8 mouse cellular contexts compared by ENCODE assay signal in the genomic region with DNA sequence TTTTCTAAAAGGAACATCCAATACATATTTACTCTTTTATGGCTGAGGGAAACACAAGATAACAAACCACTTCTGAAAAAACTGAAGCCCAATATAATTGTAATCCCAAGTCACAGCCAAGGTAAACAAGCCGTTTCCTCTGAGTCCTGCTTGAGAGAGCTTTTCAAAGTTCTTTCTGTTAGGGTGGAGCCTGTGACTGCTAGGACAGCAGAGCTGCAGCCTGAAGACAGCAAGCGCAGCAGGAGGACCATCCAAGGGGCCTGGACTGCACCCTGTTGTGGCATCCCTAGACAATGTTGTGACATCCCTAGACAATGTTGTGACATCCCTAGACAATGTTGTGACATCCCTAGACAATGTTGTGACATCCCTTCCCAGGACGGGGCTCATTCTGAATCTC.
DNase-seq lines count a peak whose midpoint lies in the region; ATAC-seq lines count a peak whose summit lies in the region.
"Had no signal": no experiment of that assay in that cellular context is flagged by ENCODE, and none has a peak within 500 bp of the region (broad histone marks: within the 10 kb centered on the region; RNA-seq: fewer than 3 reads in every experiment).

No protein-coding gene starts in this region.

- H3K4me2 ChIP-seq in embryonic facial prominence, embryonic 14.5 days (ENCODE audit: low read depth, low read length), result no peak overlapping the region
- no peak overlapping the region for H3K4me2 ChIP-seq in intestine, embryonic 16.5 days (ENCODE audit: low read depth, low read length)
- no peak overlapping the region for H3K4me2 ChIP-seq in hindbrain, embryonic 16.5 days (ENCODE audit: low read length)
- H3K4me2 ChIP-seq: liver, embryonic 15.5 days had no signal

- WGBS in embryonic facial prominence, embryonic 14.5 days, result 69% methylated on average over 3 of the region's 3 CpGs
- WGBS in intestine, embryonic 16.5 days, result 45% methylated on average over 3 of the region's 3 CpGs
- 80% methylated on average over 3 of the region's 3 CpGs for WGBS in hindbrain, embryonic 16.5 days

- peaks cover 33% of the 10 kb centered on the region for H3K4me1 ChIP-seq in embryonic facial prominence, embryonic 14.5 days (ENCODE audit: control insufficient read depth, insufficient read depth, low read length)
- H3K4me1 ChIP-seq in intestine, embryonic 16.5 days (ENCODE audit: control insufficient read depth, insufficient read depth, low read length), result peaks cover 27% of the 10 kb centered on the region
- peaks cover 4% of the 10 kb centered on the region for H3K4me1 ChIP-seq in hindbrain, embryonic 16.5 days (ENCODE audit: control insufficient read depth, insufficient read depth, low read depth, low read length)

- 0 out of 2 replicates have a peak overlapping the region, but pooled peaks have one; percentile 28 for H3K27ac ChIP-seq in embryonic facial prominence, embryonic 14.5 days (replicated peaks; ENCODE audit: low read depth, low read length)
- H3K27ac ChIP-seq in intestine, embryonic 16.5 days (ENCODE audit: low read length), result 0 out of 2 replicates have a peak overlapping the region, but pooled peaks have one; percentile 33
- H3K27ac ChIP-seq in hindbrain, embryonic 16.5 days (ENCODE audit: low read depth, low read length), result no peak overlapping the region
- H3K27ac ChIP-seq: liver, embryonic 15.5 days had no signal

- H3K27me3 ChIP-seq in embryonic facial prominence, embryonic 14.5 days (replicated peaks; ENCODE audit: control insufficient read depth, insufficient read depth, low read length), result no peaks in the 10 kb centered on the region
- H3K27me3 ChIP-seq in intestine, embryonic 16.5 days (replicated peaks; ENCODE audit: control insufficient read depth, insufficient read depth, low read length), result no peaks in the 10 kb centered on the region
- no peaks in the 10 kb centered on the region for H3K27me3 ChIP-seq in hindbrain, embryonic 16.5 days (replicated peaks; ENCODE audit: control insufficient read depth, insufficient read depth, low read length)
- H3K27me3 ChIP-seq: liver, embryonic 15.5 days had no signal

- H3K9me3 ChIP-seq in embryonic facial prominence, embryonic 14.5 days (ENCODE audit: control insufficient read depth, low read length), result no peaks in the 10 kb centered on the region
- no peaks in the 10 kb centered on the region for H3K9me3 ChIP-seq in intestine, embryonic 16.5 days (ENCODE audit: control insufficient read depth, low read length)
- no peaks in the 10 kb centered on the region for H3K9me3 ChIP-seq in hindbrain, embryonic 16.5 days (ENCODE audit: control insufficient read depth, low read length)
- H3K9me3 ChIP-seq: liver, embryonic 15.5 days had no signal

- no peak overlapping the region for H3K9ac ChIP-seq in embryonic facial prominence, embryonic 14.5 days (ENCODE audit: low read depth, low read length)
- no peak overlapping the region for H3K9ac ChIP-seq in intestine, embryonic 16.5 days (ENCODE audit: low read depth, low read length)
- no peak overlapping the region for H3K9ac ChIP-seq in hindbrain, embryonic 16.5 days (ENCODE audit: low read depth, low read length)
- H3K9ac ChIP-seq: liver, embryonic 15.5 days had no signal

- no peak overlapping the region for H3K4me3 ChIP-seq in embryonic facial prominence, embryonic 14.5 days (ENCODE audit: low read depth, low read length)
- no peak overlapping the region for H3K4me3 ChIP-seq in intestine, embryonic 16.5 days (ENCODE audit: low read length)
- no peak overlapping the region for H3K4me3 ChIP-seq in hindbrain, embryonic 16.5 days (ENCODE audit: low read length)
- H3K4me3 ChIP-seq: liver, embryonic 15.5 days had no signal

- H3K36me3 ChIP-seq in embryonic facial prominence, embryonic 14.5 days (ENCODE audit: control insufficient read depth, insufficient read depth, low read length), result no peaks in the 10 kb centered on the region; the same call in 1 of the 2 replicates
- no peaks in the 10 kb centered on the region for H3K36me3 ChIP-seq in intestine, embryonic 16.5 days (ENCODE audit: control insufficient read depth, insufficient read depth, low read length)
- no peaks in the 10 kb centered on the region for H3K36me3 ChIP-seq in hindbrain, embryonic 16.5 days (ENCODE audit: control insufficient read depth, insufficient read depth, low read length)
- H3K36me3 ChIP-seq: liver, embryonic 15.5 days had no signal

- peak; percentile 58 for DNase-seq in T-cell, adult 2 months (ENCODE audit: low spot score)
- peak; percentile 53 for DNase-seq in embryonic facial prominence, embryonic 14.5 days (ENCODE audit: low spot score)
- DNase-seq in lung, postnatal 36 days, result peak; percentile 83
- no peak for DNase-seq in urinary bladder, postnatal 14 days (ENCODE audit: low spot score)

- ATAC-seq in embryonic facial prominence, embryonic 14.5 days (ENCODE audit: low read depth), result no peak
- no peak for ATAC-seq in intestine, embryonic 16.5 days
- no peak for ATAC-seq in hindbrain, embryonic 16.5 days
- ATAC-seq in cerebellum, adult (ENCODE audit: insufficient number of reproducible peaks, low FRiP score, low TSS enrichment), result no peak
